Mouse (Mus musculus) cortical plate, adult 2 months (tissue): ENCODE results near the gene Gm28845. TPM values are rescaled to one million over a fixed set of nuclear protein-coding genes. Genes with fewer than 3 reads are reported as not detected.

Source experiments
- H3K27ac ChIP-seq: fragments of 200-500 bp; 2 replicates; pipeline ENCODE4 v1.5.1; 2012; ENCODE audit warnings: low read length, control low read depth, inconsistent platforms; ENCODE audit not compliant: insufficient read depth
- H3K4me1 ChIP-seq: fragments of 200-500 bp; 2 replicates; pipeline ENCODE4 v1.6.1; 2011; ENCODE audit warnings: low read length; ENCODE audit not compliant: control insufficient read depth, insufficient read depth
- H3K4me3 ChIP-seq: fragments of 200-500 bp; 2 replicates; pipeline ENCODE4 v1.5.1; 2011; ENCODE audit warnings: mild to moderate bottlenecking, low read length, control low read depth; ENCODE audit not compliant: insufficient read depth
- CTCF ChIP-seq: fragments of 200-500 bp; IDR thresholded peaks from 2 replicates; pipeline ENCODE4 v1.5.1; 2011; ENCODE audit warnings: mild to moderate bottlenecking, control low read depth, low read length; ENCODE audit not compliant: insufficient read depth; ENCODE audit errors: extremely low read depth
- POLR2A ChIP-seq: fragments of 200-500 bp; IDR thresholded peaks from 2 replicates; pipeline ENCODE4 v1.6.1; 2011; ENCODE audit warnings: mild to moderate bottlenecking, low read length, control low read depth; ENCODE audit not compliant: insufficient read depth; ENCODE audit errors: extremely low read depth
- polyA plus RNA-seq: library from polyadenylated mRNA; depleted of rRNA; stranded (reverse); fragments of >200 nt; gene quantifications from 2 replicates; pipeline ENCODE4 v1.2.3, GENCODE M21; 2012

Gm28845 gene
- polyA plus RNA-seq, 1 experiment = 1.7 TPM

GRCm38 (mm10) chr1:65109756-65110435 is 9.5 kb downstream of the Gm28845 start:
- no peak overlapping the region for H3K4me3 ChIP-seq

GRCm38 (mm10) chr1:65109196-65109595 is 10.2 kb downstream of the Gm28845 start:
- Histone ChIP-seq H3K27ac (no peak overlapping the region), H3K4me3 (no peak overlapping the region)

More at GRCm38 (mm10) chr1:65109756-65110435, 9.5 kb downstream of the Gm28845 start:
- TF ChIP-seq CTCF = no peak
- no peak for TF ChIP-seq POLR2A
- Histone ChIP-seq H3K4me1 (no peaks in the 10 kb centered on the region), H3K27ac (no peak overlapping the region)

GRCm38 (mm10) chr1:65107654-65108279 is 11.6 kb downstream of the Gm28845 start:
- Histone ChIP-seq H3K27ac (no peak overlapping the region), H3K4me1 (no peaks in the 10 kb centered on the region), H3K4me3 (no peak overlapping the region)
- TF ChIP-seq CTCF (no peak), POLR2A (no peak)

More at GRCm38 (mm10) chr1:65109196-65109595, 10.2 kb downstream of the Gm28845 start:
- TF ChIP-seq POLR2A (no peak), CTCF (no peak)
- no peaks in the 10 kb centered on the region for H3K4me1 ChIP-seq

- H3K4me3 ChIP-seq = no peak within 1 kb of the TSS
- H3K4me1 ChIP-seq = no peaks in the 10 kb centered on the region
- TF ChIP-seq CTCF = no peak
- no peak for TF ChIP-seq POLR2A
- H3K27ac ChIP-seq = no peak within 1 kb of the TSS
These were observed 16.1 kb downstream of the Gm28845 start, which contains the start of gene Cryga for GRCm38 (mm10) chr1:65103273-65103672. Cryga (minus strand) TSS chr1:65103373.

GRCm38 (mm10) chr1:65096953-65097352 is 22.4 kb downstream of the Gm28845 start:
- H3K4me3 ChIP-seq = no peak overlapping the region

GRCm38 (mm10) chr1:65091566-65091965 is 27.8 kb downstream of the Gm28845 start:
- TF ChIP-seq CTCF (no peak), POLR2A (no peak)
- no peak overlapping the region for H3K27ac ChIP-seq
- no peak overlapping the region for H3K4me3 ChIP-seq
- H3K4me1 ChIP-seq = no peaks in the 10 kb centered on the region

More at GRCm38 (mm10) chr1:65096953-65097352, 22.4 kb downstream of the Gm28845 start:
- H3K4me1 ChIP-seq = no peaks in the 10 kb centered on the region
- H3K27ac ChIP-seq = no peak overlapping the region
- no peak for TF ChIP-seq CTCF
- no peak for TF ChIP-seq POLR2A

DNA sequence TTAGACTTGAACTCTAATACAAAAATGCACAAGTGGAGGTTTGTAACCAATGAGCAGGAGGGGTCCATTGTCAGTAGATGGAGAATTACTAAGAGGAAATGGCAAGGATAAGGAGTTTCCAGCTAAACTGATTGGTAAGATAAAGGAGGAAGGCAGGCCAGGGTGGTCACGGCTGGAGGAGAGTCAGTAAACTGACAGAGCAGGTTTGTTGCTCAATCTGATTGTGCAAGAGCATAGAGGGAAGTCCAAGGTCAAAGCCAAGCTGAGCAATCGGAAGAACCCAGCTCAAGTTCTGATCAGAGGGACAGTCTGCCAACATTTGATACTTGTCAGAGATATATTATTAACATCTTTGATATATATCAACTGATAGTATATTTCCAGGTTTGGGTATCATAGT is 29.0 kb downstream of the Gm28845 start:
- no peak overlapping the region for H3K27ac ChIP-seq
- TF ChIP-seq CTCF (no peak), POLR2A (no peak)
- no peaks in the 10 kb centered on the region for H3K4me1 ChIP-seq
- no peak overlapping the region for H3K4me3 ChIP-seq

DNA sequence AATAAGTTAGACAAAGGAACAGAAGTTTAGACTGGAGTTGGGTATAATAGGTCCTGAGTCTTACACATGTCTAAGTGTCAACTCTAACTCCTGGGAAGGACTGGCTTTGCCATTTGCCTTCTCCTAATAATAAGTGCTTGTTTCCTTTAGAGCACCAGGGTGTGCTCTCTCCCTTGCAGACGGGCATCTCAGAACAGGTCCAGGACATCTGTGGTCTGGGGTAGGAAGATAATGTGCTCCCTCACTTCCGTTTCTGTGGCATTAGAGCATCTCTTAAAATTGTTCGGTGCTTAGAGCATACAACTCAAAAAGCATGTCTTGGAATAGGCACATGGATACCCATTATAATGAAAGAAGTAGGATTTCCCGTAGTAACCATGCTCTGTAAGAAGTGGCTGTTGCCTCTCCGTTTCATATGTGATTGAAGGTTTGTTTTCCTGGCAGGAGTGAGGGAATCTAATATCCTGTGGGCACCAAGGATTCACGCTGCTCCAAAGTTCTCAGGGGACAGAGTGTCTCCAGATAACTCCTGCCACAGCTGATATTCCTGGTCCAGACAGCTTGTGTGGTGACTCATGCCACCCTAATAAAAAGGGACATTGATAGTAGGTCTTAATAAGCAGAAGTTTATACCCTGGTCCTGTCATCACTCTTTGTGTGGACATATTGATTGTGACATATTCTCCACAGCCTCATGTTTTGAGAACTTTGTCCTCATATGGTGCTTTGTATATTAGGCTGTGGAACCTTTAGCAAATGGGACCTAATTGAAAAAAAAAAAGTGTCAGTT is 30.6 kb downstream of the Gm28845 start:
- TF ChIP-seq CTCF (no peak), POLR2A (no peak)
- no peak overlapping the region for H3K4me3 ChIP-seq
- H3K4me1 ChIP-seq = no peaks in the 10 kb centered on the region
- H3K27ac ChIP-seq = no peak overlapping the region

DNA sequence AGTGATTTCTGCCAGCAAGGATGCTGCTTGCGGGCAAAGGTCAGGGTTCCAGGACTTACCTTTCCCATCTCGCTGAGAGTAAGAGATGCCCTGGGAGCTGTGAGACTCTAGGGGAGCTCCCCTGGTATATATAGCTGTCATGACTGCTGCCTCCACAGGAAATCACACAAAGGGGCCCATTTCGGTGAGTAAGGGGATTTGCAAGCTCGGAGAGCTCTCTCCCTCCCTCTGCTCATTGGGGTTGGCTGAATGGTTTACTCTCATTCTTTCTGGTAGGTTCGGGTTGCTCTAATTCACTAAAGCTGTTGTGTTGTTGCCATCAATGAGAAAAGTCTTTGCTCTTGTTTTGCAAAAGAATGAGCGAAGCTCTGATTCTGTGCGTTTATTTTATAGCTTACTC is 37.2 kb downstream of the Gm28845 start, which contains the start of gene Crygb:
Crygb (minus strand) TSS at position 101 of the 400 bp plus-strand sequence.
- H3K4me3 ChIP-seq = no peak within 1 kb of the TSS
- no peak within 1 kb of the TSS for H3K27ac ChIP-seq
- H3K4me1 ChIP-seq = no peaks in the 10 kb centered on the region
- TF ChIP-seq CTCF = no peak
- no peak for TF ChIP-seq POLR2A
